Mouse (Mus musculus): ENCODE results near the gene Cd55b. TPM values are rescaled to one million over a fixed set of nuclear protein-coding genes. Genes with fewer than 3 reads are reported as not detected.
A peak's percentile ranks its signal among the peaks of the same experiment; 100 is the strongest.

Gene Cd55b
- 0.98 and 1.5 TPM in 2 replicates for polyA plus RNA-seq (2015; fragmentation: Nextera tagmentation; extraction: Ambion mirVana)

DNA sequence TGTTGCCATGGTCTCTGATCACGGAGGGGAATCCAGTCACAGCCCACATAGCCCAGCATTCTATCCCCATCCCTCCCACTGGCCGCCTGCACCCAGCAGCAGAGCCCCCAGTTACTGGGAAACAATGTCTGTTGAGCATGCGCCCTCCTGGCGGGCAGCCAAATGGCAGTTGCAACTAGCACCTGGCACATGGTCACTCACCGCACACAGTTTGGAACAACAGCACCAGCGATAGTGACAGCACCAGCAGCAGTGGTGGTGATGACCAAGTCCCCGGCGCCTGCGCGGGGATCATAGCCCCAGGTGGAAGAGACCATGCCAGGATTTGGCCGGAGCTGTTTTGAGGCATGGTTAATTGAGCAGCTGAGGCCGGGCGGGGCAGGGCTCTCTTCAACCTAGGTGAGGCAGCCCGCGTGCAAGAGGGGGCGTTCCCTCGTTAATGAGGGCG is at the start of gene Cd55b:
TSS of gene Cd55b (minus strand) at position 346 of the 448 bp plus-strand sequence.
- no peaks in the 10 kb centered on the region for H3K27me3 ChIP-seq (replicated peaks; ENCODE audit: insufficient read depth, low read length)
- TF ChIP-seq EP300 (IDR thresholded peaks at IDR 0.05) (no peak), CTCF (IDR thresholded peaks at IDR 0.05) (no peak)
- H3K9ac ChIP-seq (replicated peaks; ENCODE audit: low read depth), result no peak within 1 kb of the TSS
- no peak within 1 kb of the TSS for H3K27ac ChIP-seq (ENCODE audit: low read length)
- H3K36me3 ChIP-seq (ENCODE audit: insufficient read depth, low read length), result no peaks in the 10 kb centered on the region
- 0 out of 2 replicates have a peak within 1 kb of the TSS, but pooled peaks have one; percentile 14 for H3K4me2 ChIP-seq (replicated peaks; ENCODE audit: low read depth, low read length)
- peaks cover 4% of the 10 kb centered on the region; the same call in 1 of the 2 replicates for H3K4me1 ChIP-seq (ENCODE audit: insufficient read depth, low read depth, low read length)
- peak; percentile 49; the same call in 1 of the 2 replicates for ATAC-seq
- no peak within 1 kb of the TSS for H3K4me3 ChIP-seq (ENCODE audit: low read depth, low read length)
- no peaks in the 10 kb centered on the region for H3K9me3 ChIP-seq (ENCODE audit: low read length)
- DNase-seq (ENCODE audit: low spot score), result peak; percentile 27
- WGBS, result 38% methylated on average over 17 of the region's 18 CpGs

DNA sequence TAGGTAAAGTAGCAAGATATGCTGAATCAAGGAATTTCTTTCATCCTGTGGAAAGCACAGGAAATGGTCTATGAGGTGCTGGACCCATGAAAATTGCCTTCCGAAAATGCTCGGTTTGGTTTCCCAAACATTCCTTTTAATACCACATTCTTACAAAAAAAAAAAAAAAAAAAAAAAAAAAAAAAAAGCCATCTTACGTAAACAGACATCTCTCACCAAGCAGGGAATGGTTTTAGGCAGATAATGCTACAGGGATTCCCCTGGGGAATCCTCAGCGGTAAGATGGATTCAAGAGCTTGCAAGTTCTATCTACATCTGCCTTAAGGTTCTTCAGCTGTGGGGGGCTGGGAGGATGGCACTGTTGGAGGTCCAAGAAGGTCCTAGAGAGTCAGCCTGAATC is 47.3 kb upstream of the Cd55b start:
- 73% methylated on average over 4 of the region's 4 CpGs for WGBS
- Histone ChIP-seq H3K27ac (ENCODE audit: low read length) (no peak overlapping the region), H3K9me3 (ENCODE audit: low read length) (no peaks in the 10 kb centered on the region), H3K4me2 (replicated peaks; ENCODE audit: low read depth, low read length) (no peak overlapping the region), H3K27me3 (replicated peaks; ENCODE audit: insufficient read depth, low read length) (no peaks in the 10 kb centered on the region), H3K4me1 (ENCODE audit: insufficient read depth, low read depth, low read length) (no peaks in the 10 kb centered on the region), H3K36me3 (ENCODE audit: insufficient read depth, low read length) (no peaks in the 10 kb centered on the region), H3K4me3 (ENCODE audit: low read depth, low read length) (no peak overlapping the region), H3K9ac (replicated peaks; ENCODE audit: low read depth) (no peak overlapping the region)
- no peak for ATAC-seq
- TF ChIP-seq EP300 (IDR thresholded peaks at IDR 0.05), result no peak
- TF ChIP-seq CTCF (IDR thresholded peaks at IDR 0.05), result no peak
- DNase-seq (ENCODE audit: low spot score), result no peak

DNA sequence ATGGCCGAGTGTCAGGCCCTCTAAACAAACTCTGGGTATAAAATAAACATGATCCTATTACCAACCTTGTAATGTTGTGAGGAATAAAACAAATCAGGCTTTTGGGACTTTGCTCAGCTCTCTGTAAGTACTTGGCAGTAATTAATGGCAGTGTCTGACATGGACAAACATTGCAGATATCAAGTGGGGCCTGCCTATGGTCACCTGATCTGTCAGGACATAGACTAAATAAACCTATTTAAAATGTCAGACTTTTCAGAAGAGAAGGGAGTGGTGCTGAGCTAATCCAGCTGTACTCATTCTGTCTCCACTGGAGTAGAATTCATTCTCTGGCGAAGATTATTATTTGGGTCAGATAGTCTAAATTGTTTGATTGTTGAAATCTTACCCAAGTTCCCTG is 44.6 kb upstream of the Cd55b start:
- no peak overlapping the region for H3K9ac ChIP-seq (replicated peaks; ENCODE audit: low read depth)
- TF ChIP-seq CTCF (IDR thresholded peaks at IDR 0.05) (no peak), EP300 (IDR thresholded peaks at IDR 0.05) (no peak)
- no peaks in the 10 kb centered on the region for H3K4me1 ChIP-seq (ENCODE audit: insufficient read depth, low read depth, low read length)

DNA sequence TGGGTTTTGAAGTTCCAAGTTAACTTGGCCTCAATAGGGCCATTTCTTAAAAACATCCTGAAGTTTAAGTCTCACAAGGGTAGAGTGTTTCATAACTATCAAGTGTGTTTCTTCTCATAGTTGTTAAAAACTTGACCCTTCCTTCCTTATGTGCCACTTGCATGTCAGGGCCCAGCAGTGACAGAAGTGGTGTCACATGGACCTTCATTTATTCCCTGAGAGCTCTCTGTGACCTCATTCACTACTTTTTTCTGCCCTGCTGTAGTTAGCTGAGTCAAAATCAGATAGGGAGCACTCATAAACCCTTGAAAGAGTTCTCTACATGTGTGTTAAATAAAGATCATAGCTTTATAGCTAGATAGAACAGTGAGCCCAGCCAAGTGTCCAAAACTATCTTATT is 41.4 kb upstream of the Cd55b start:
- Histone ChIP-seq H3K9ac (replicated peaks; ENCODE audit: low read depth) (no peak overlapping the region), H3K27me3 (replicated peaks; ENCODE audit: insufficient read depth, low read length) (no peaks in the 10 kb centered on the region), H3K36me3 (ENCODE audit: insufficient read depth, low read length) (no peaks in the 10 kb centered on the region), H3K4me3 (ENCODE audit: low read depth, low read length) (no peak overlapping the region), H3K27ac (ENCODE audit: low read length) (0 out of 2 replicates have a peak overlapping the region, but pooled peaks have one; percentile 2), H3K4me2 (replicated peaks; ENCODE audit: low read depth, low read length) (no peak overlapping the region), H3K4me1 (ENCODE audit: insufficient read depth, low read depth, low read length) (no peaks in the 10 kb centered on the region), H3K9me3 (ENCODE audit: low read length) (no peaks in the 10 kb centered on the region)
- peak; percentile 65 for ATAC-seq
- peak; percentile 65 for DNase-seq (ENCODE audit: low spot score)
- no peak for TF ChIP-seq CTCF (IDR thresholded peaks at IDR 0.05)
- peak; percentile 67 for TF ChIP-seq EP300 (IDR thresholded peaks at IDR 0.05)

More for the DNA sequence above, 44.6 kb upstream of the Cd55b start:
- Histone ChIP-seq H3K9me3 (ENCODE audit: low read length) (no peaks in the 10 kb centered on the region), H3K4me3 (ENCODE audit: low read depth, low read length) (no peak overlapping the region), H3K27me3 (replicated peaks; ENCODE audit: insufficient read depth, low read length) (no peaks in the 10 kb centered on the region), H3K4me2 (replicated peaks; ENCODE audit: low read depth, low read length) (no peak overlapping the region), H3K36me3 (ENCODE audit: insufficient read depth, low read length) (no peaks in the 10 kb centered on the region), H3K27ac (ENCODE audit: low read length) (no peak overlapping the region)
- ATAC-seq (peak; percentile 13; the same call in 1 of the 2 replicates), DNase-seq (ENCODE audit: low spot score) (peak; percentile 32)
- WGBS, result 39% methylated on average over 2 of the region's 2 CpGs

DNA sequence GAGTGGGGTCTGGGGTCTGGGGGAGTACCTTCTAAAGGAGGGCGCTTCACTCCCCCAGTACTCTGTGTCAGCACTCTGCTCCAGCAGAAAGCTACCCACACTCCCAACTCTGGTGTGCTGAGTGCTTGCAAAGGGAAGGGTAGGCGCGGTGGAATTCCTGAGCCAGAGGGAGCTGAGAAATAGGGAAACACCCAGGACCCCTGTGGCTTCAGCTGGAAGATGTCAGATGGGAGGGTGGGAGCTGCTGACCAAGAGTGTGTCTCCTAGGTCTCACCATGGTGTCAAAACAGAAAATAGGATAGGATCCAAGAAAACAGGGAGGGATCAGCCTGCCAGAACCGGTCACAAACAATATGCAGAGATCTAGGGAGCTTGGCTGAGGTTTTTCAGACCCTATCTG is 40.1 kb upstream of the Cd55b start:
- WGBS, result 6% methylated on average over 4 of the region's 4 CpGs
- Histone ChIP-seq H3K36me3 (ENCODE audit: insufficient read depth, low read length) (no peaks in the 10 kb centered on the region), H3K4me3 (ENCODE audit: low read depth, low read length) (peak overlapping the region; percentile 57), H3K27me3 (replicated peaks; ENCODE audit: insufficient read depth, low read length) (no peaks in the 10 kb centered on the region), H3K27ac (ENCODE audit: low read length) (peak overlapping the region; percentile 80; the same call in 1 of the 2 replicates), H3K9me3 (ENCODE audit: low read length) (no peaks in the 10 kb centered on the region), H3K4me2 (replicated peaks; ENCODE audit: low read depth, low read length) (peak overlapping the region; percentile 79), H3K9ac (replicated peaks; ENCODE audit: low read depth) (peak overlapping the region; percentile 48), H3K4me1 (ENCODE audit: insufficient read depth, low read depth, low read length) (no peaks in the 10 kb centered on the region)
- ATAC-seq (peak; percentile 37), DNase-seq (ENCODE audit: low spot score) (peak; percentile 69)
- TF ChIP-seq EP300 (IDR thresholded peaks at IDR 0.05), result no peak

DNA sequence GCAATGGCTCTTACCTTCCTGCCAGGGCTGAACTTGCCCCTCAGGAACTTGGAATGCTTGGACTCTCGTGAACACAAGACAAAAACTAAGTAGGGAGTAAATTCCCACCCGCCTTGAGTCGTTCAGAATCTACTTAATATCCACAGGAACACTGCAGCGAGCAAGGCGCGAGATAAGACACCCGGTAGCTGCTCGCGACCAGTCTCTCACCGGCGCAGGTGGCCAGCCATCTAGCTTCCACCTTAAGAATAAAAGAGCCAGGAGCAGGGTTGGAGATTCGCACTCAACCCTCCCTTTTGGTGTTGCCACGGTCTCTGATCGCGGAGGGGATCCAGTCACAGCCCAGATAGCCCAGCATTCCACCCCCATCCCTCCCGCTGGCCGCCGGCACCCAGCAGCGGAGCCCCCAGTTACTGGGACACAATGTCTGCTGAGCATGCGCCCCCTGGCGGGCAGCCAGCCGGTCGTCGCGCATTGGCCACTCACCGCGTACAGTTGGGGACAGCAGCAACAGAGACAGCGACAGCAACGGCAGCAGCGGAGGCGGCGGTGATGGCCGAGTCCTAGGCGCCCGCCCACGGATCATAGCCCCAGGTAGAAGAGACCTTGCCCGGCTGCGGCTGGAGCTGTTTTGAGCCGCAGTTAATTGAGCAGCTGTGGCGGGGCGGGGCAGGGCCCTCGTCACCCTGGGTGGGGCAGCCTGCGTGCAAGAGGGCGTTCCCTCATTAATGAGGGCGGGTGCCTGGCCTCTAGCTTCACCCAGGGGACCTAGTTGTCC is 39.5 kb upstream of the Cd55b start, which contains the start of gene Cd55:
TSS of gene Cd55 (minus strand) at position 661 of the 778 bp plus-strand sequence.
- ATAC-seq (peak; percentile 85), DNase-seq (ENCODE audit: low spot score) (peak; percentile 83)
- H3K4me1 ChIP-seq (ENCODE audit: insufficient read depth, low read depth, low read length), result no peaks in the 10 kb centered on the region
- no peaks in the 10 kb centered on the region for H3K36me3 ChIP-seq (ENCODE audit: insufficient read depth, low read length)
- peak within 1 kb of the TSS; percentile 57 for H3K4me3 ChIP-seq (ENCODE audit: low read depth, low read length)
- peak within 1 kb of the TSS; percentile 79 for H3K4me2 ChIP-seq (replicated peaks; ENCODE audit: low read depth, low read length)
- H3K9me3 ChIP-seq (ENCODE audit: low read length), result no peaks in the 10 kb centered on the region
- no peaks in the 10 kb centered on the region for H3K27me3 ChIP-seq (replicated peaks; ENCODE audit: insufficient read depth, low read length)
- TF ChIP-seq EP300 (IDR thresholded peaks at IDR 0.05) (no peak), CTCF (IDR thresholded peaks at IDR 0.05) (peak; percentile 90)
- under 1% methylated on average over 36 of the region's 45 CpGs for whole genome bisulfite sequencing
- H3K9ac ChIP-seq (replicated peaks; ENCODE audit: low read depth), result peak within 1 kb of the TSS; percentile 48
- H3K27ac ChIP-seq (ENCODE audit: low read length), result peak within 1 kb of the TSS; percentile 80

Data from lung, postnatal 0 days (tissue).